Mouse (Mus musculus): ENCODE measurements around the gene Hmcn1. TPM values are rescaled to one million over a fixed set of nuclear protein-coding genes. Genes with fewer than 3 reads are reported as not detected.

The Hmcn1 gene
- polyA plus RNA-seq, 1 experiment, result not detected

- TF ChIP-seq POLR2A (IDR thresholded peaks at IDR 0.05; ENCODE audit: insufficient read depth, low read depth, low read length) (no peak), CTCF (IDR thresholded peaks at IDR 0.05; ENCODE audit: insufficient read depth, low read depth, low read length) (no peak)
- Histone ChIP-seq H3K4me3 (ENCODE audit: insufficient read depth, low read depth, low read length) (no peak overlapping the region), H3K27ac (ENCODE audit: insufficient read depth, low read depth, low read length) (no peak overlapping the region), H3K4me1 (ENCODE audit: control insufficient read depth, insufficient read depth, low read length) (no peaks in the 10 kb centered on the region)
- WGBS, result 34% methylated on average over 2 of the region's 2 CpGs
Observed at GRCm38 (mm10) chr1:150759476-150760079, 233.7 kb downstream of the Hmcn1 start.

DNA sequence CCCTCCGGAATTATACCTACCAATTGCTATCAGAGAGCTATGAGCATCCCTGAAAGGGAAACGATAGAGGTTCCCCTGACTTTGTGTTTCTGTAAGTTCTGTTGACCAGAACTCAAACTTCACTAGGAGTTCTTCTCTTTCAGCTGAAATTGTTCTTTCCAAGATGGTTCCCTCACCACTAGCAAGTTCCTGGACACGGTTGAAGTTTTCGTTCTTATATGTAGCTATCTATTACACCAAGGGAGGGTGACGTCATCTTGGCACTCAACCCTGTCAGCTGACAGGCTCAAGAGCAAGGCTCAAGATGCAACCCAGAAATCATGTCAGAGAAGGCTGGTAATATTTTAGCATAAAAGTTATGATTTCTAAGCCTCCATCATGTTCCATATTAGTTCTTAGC lies 239.3 kb downstream of the Hmcn1 start:
- WGBS, result 90% methylated on average over 5 of the region's 5 CpGs
- H3K27ac ChIP-seq (ENCODE audit: insufficient read depth, low read depth, low read length), result no peak overlapping the region
- no peaks in the 10 kb centered on the region for H3K4me1 ChIP-seq (ENCODE audit: control insufficient read depth, insufficient read depth, low read length)
- no peak for TF ChIP-seq CTCF (IDR thresholded peaks at IDR 0.05; ENCODE audit: insufficient read depth, low read depth, low read length)
- TF ChIP-seq POLR2A (IDR thresholded peaks at IDR 0.05; ENCODE audit: insufficient read depth, low read depth, low read length), result no peak
- no peak overlapping the region for H3K4me3 ChIP-seq (ENCODE audit: insufficient read depth, low read depth, low read length)

GRCm38 (mm10) chr1:150748783-150749182 lies 244.5 kb downstream of the Hmcn1 start:
- WGBS, result 78% methylated on average over 3 of the region's 3 CpGs
- TF ChIP-seq POLR2A (IDR thresholded peaks at IDR 0.05; ENCODE audit: insufficient read depth, low read depth, low read length) (no peak), CTCF (IDR thresholded peaks at IDR 0.05; ENCODE audit: insufficient read depth, low read depth, low read length) (no peak)
- H3K4me1 ChIP-seq (ENCODE audit: control insufficient read depth, insufficient read depth, low read length), result no peaks in the 10 kb centered on the region
- no peak overlapping the region for H3K27ac ChIP-seq (ENCODE audit: insufficient read depth, low read depth, low read length)
- no peak overlapping the region for H3K4me3 ChIP-seq (ENCODE audit: insufficient read depth, low read depth, low read length)

DNA sequence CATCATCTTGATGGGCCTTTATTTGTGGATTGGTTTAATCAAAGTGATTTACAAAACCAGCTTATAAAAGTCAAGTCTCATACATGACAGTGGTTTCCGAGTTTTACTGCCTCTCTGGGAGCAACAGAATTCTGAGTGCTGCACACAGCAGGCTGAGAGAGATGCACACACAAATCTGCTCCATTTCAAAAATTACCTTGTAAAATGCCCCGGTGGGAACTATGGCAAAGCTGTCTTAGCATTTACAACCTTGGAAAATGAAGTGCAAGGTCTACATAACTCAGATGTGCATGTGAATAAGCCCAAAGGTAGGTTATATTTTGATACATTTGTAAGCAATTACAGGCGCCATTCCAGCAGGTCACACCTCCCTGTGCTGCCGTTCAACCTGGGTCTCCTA lies 245.5 kb downstream of the Hmcn1 start:
- TF ChIP-seq CTCF (IDR thresholded peaks at IDR 0.05; ENCODE audit: insufficient read depth, low read depth, low read length), result no peak
- TF ChIP-seq POLR2A (IDR thresholded peaks at IDR 0.05; ENCODE audit: insufficient read depth, low read depth, low read length), result no peak
- Histone ChIP-seq H3K27ac (ENCODE audit: insufficient read depth, low read depth, low read length) (no peak overlapping the region), H3K4me3 (ENCODE audit: insufficient read depth, low read depth, low read length) (no peak overlapping the region), H3K4me1 (ENCODE audit: control insufficient read depth, insufficient read depth, low read length) (no peaks in the 10 kb centered on the region)
- 94% methylated on average over 4 of the region's 4 CpGs for WGBS

DNA sequence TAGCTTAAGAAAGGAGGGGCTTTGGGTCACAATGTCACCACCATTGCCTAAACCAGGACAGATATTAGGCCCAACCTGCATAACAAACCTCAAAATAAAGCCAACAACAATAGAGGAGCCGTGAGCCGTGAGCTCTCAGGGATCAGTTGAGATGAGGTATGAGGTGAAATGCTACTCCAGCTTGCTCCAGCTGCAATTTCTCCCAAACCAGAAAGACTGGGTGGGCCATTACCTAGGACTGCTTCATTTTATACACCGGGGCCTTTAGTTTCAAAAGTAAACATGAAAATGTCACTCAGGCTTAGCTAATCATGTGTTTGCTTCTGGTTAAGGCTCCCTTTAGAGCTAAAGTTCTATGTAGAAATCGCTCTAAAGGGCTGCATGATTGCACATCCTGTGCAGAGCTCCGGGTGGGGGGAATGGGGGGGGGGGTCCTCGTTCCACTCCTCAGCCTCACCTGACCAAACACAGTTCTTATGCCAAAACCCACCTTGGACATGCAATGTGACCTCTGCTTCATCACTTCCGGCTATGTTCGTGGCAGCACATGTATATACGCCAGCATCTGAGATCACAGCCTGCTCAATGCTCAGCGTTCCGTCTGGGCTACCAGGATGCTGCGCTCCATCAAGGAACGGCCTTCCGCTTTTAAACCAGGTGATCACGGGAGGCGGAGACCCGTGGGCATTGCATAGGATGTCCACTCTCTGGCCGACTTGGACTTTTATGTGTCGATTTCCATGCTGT lies 250.0 kb downstream of the Hmcn1 start:
- Histone ChIP-seq H3K4me3 (ENCODE audit: insufficient read depth, low read depth, low read length) (no peak overlapping the region), H3K4me1 (ENCODE audit: control insufficient read depth, insufficient read depth, low read length) (no peaks in the 10 kb centered on the region), H3K27ac (ENCODE audit: insufficient read depth, low read depth, low read length) (no peak overlapping the region)
- no peak for TF ChIP-seq POLR2A (IDR thresholded peaks at IDR 0.05; ENCODE audit: insufficient read depth, low read depth, low read length)
- no peak for TF ChIP-seq CTCF (IDR thresholded peaks at IDR 0.05; ENCODE audit: insufficient read depth, low read depth, low read length)
- WGBS, result 82% methylated on average over 19 of the region's 19 CpGs

DNA sequence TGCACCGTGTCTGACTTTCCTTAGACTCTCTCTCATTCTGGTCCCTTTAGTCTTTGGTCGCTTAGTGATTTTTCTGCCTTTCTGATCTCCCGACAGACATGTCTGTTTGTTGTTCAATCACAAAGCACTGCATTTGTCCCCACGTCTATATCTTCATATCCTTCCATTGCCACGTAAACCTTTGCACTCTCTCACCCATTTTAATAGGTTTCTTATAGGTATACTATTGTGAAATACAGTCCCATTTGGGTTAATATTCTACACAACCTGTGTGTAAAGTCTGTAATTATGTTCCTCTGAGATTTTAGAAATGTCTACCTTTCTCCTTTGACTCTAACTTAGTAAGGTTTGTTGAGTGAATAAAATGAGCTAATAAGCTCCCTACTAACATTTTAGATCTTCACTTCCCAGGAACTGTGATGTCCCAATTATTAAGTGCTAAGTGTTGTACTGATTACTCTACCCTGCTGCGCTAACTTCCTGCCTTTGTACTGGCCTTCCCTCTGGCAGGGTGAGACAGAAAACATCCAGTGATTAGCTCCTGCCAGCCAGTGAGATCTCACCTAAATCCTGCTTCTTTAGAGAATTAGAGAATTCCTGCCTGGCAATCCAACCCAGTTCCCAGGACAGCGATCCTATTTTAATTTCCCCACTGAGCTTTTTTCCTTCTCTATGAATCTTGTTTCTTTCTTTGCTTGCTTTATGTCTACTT lies 250.7 kb downstream of the Hmcn1 start:
- Histone ChIP-seq H3K27ac (ENCODE audit: insufficient read depth, low read depth, low read length) (no peak overlapping the region), H3K4me3 (ENCODE audit: insufficient read depth, low read depth, low read length) (no peak overlapping the region), H3K4me1 (ENCODE audit: control insufficient read depth, insufficient read depth, low read length) (no peaks in the 10 kb centered on the region)
- 72% methylated on average over 7 of the region's 7 CpGs for WGBS
- TF ChIP-seq POLR2A (IDR thresholded peaks at IDR 0.05; ENCODE audit: insufficient read depth, low read depth, low read length) (no peak), CTCF (IDR thresholded peaks at IDR 0.05; ENCODE audit: insufficient read depth, low read depth, low read length) (no peak)

DNA sequence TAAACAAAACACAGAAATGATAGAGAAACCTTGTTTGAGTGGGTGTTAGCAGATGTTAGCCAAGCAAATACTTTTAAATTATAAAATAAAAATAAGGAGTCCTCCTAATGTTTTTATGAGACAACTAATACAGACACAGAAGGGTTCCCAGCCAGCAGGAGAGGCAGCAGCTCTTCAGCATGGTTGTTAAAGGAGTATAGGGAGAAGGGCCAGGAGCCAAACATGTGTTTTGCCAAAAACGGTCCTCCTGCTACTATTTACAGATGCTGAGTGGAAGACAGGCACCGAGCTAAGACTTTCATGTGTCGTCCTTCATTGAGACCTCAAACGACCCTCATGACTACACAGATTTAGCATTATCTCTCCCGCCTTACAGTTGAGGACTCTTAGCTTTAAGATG lies 281.8 kb downstream of the Hmcn1 start:
- TF ChIP-seq POLR2A (IDR thresholded peaks at IDR 0.05; ENCODE audit: insufficient read depth, low read depth, low read length) (no peak), CTCF (IDR thresholded peaks at IDR 0.05; ENCODE audit: insufficient read depth, low read depth, low read length) (no peak)
- H3K4me3 ChIP-seq (ENCODE audit: insufficient read depth, low read depth, low read length), result no peak overlapping the region
- 60% methylated on average over 5 of the region's 5 CpGs for WGBS
- H3K4me1 ChIP-seq (ENCODE audit: control insufficient read depth, insufficient read depth, low read length), result no peaks in the 10 kb centered on the region
- no peak overlapping the region for H3K27ac ChIP-seq (ENCODE audit: insufficient read depth, low read depth, low read length)

GRCm38 (mm10) chr1:150706502-150706901 lies 286.7 kb downstream of the Hmcn1 start:
- H3K27ac ChIP-seq (ENCODE audit: insufficient read depth, low read depth, low read length), result no peak overlapping the region
- TF ChIP-seq POLR2A (IDR thresholded peaks at IDR 0.05; ENCODE audit: insufficient read depth, low read depth, low read length), result no peak
- no peak for TF ChIP-seq CTCF (IDR thresholded peaks at IDR 0.05; ENCODE audit: insufficient read depth, low read depth, low read length)
- WGBS, result 88% methylated on average over 4 of the region's 4 CpGs
- H3K4me3 ChIP-seq (ENCODE audit: insufficient read depth, low read depth, low read length), result no peak overlapping the region
- no peaks in the 10 kb centered on the region for H3K4me1 ChIP-seq (ENCODE audit: control insufficient read depth, insufficient read depth, low read length)

DNA sequence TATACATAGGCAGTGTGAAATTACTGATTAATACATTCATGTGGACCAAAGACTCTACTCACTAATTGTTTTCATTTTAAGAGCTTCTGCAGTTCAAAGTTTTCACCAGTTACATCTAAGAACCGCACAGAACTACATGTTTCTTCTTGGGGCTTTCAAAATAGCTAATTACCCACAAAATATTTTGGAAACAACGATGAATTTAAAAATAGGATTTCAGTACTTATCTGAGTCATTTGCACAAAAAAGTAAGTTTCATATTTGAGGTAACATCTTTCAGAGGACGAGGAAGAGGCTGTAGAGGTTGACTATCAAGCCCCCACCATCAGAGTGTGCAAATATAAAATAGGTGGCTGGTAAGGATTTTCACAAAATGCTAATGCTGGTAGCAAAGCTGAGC lies 295.5 kb downstream of the Hmcn1 start:
- Histone ChIP-seq H3K4me1 (ENCODE audit: control insufficient read depth, insufficient read depth, low read length) (no peaks in the 10 kb centered on the region), H3K27ac (ENCODE audit: insufficient read depth, low read depth, low read length) (no peak overlapping the region), H3K4me3 (ENCODE audit: insufficient read depth, low read depth, low read length) (no peak overlapping the region)
- TF ChIP-seq POLR2A (IDR thresholded peaks at IDR 0.05; ENCODE audit: insufficient read depth, low read depth, low read length) (no peak), CTCF (IDR thresholded peaks at IDR 0.05; ENCODE audit: insufficient read depth, low read depth, low read length) (no peak)
- 68% methylated on average over 3 of the region's 3 CpGs for WGBS
